Mouse (Mus musculus) layer of hippocampus, adult 2 months (tissue): ENCODE results near the gene Olfr360. TPM values are rescaled to one million over a fixed set of nuclear protein-coding genes. Genes with fewer than 3 reads are reported as not detected.
"Not testable (repeated sequence)": the region's sequence is repeated elsewhere in the genome, so short reads cannot be mapped to it uniquely, and the experiment has no call there.

Experiments
- DNase-seq, 2 experiments: peaks; one replicate each; pipeline ENCODE4 v3.0.0; 2022; ENCODE audit warnings: low spot score in 2 of 2
- H3K27ac ChIP-seq: fragments of 200-600 bp; 2 replicates; pipeline ENCODE4 v1.8.1; 2022
- H3K4me3 ChIP-seq: fragments of 200-600 bp; 2 replicates; pipeline ENCODE4 v1.8.1; 2022; ENCODE audit warnings: mild to moderate bottlenecking
- CTCF ChIP-seq: fragments of 200-600 bp; conservative IDR thresholded peaks from 2 replicates; pipeline ENCODE4 v1.8.1; 2022; ENCODE audit warnings: antibody characterized with exemption, mild to moderate bottlenecking, moderate library complexity
- long read RNA-seq, 2 experiments: library from polyadenylated mRNA; stranded (forward); transcript quantifications; one replicate each; pipeline ENCODE4 v2.0.0; 2021; ENCODE audit warnings: borderline mapping rate in 2 of 2
- total RNA-seq, 2 experiments: library from RNA; stranded (reverse); gene quantifications; 2 replicates each; pipeline ENCODE4 v1.2.3; 2021

Gene Olfr360
- not detected for total RNA-seq
- long read RNA-seq, experiment 1 = 0 reads
- long read RNA-seq, experiment 2 = 0 reads

GRCm38 (mm10) chr2:37065446-37065845 lies at the start of gene Olfr360:
Gene Olfr360, plus strand, starts transcription at chr2:37065746.
- no peak within 1 kb of the TSS for H3K4me3 ChIP-seq
- no peak within 1 kb of the TSS for H3K27ac ChIP-seq
- DNase-seq = no peak
- TF ChIP-seq CTCF = no peak

GRCm38 (mm10) chr2:37089190-37089589 lies 23.6 kb downstream of the Olfr360 start, which contains the start of gene Olfr361:
Gene Olfr361, minus strand, starts transcription at chr2:37089290.
- H3K27ac ChIP-seq, H3K4me3 ChIP-seq, DNase-seq: not testable (repeated sequence)

GRCm38 (mm10) chr2:37117810-37118209 lies 52.3 kb downstream of the Olfr360 start, which contains the start of gene Olfr362:
Gene Olfr362, minus strand, starts transcription at chr2:37117910.
- no peak for TF ChIP-seq CTCF
- Histone ChIP-seq H3K4me3 (no peak within 1 kb of the TSS), H3K27ac (no peak within 1 kb of the TSS)
- DNase-seq = no peak

Other genes with a start within 250 kb of the Olfr360 start
- gene Olfr3, start 248.7 kb upstream of the Olfr360 start, total RNA-seq = not detected
- gene Olfr350, start 219.4 kb upstream of the Olfr360 start, total RNA-seq = not detected
- gene Olfr351, start 203.1 kb upstream of the Olfr360 start, total RNA-seq = not detected
- not detected for gene Olfr352, start 197.3 kb upstream of the Olfr360 start, total RNA-seq
- not detected for gene Olfr353, start 172.8 kb upstream of the Olfr360 start, total RNA-seq
- not detected for gene Olfr354, start 160.1 kb upstream of the Olfr360 start, total RNA-seq
- not detected for gene Olfr355, start 136.8 kb upstream of the Olfr360 start, total RNA-seq
- not detected for gene Olfr356, start 128.6 kb upstream of the Olfr360 start, total RNA-seq
- gene Olfr357, start 71.9 kb upstream of the Olfr360 start, total RNA-seq = not detected
- gene Olfr358, start 56.4 kb upstream of the Olfr360 start, total RNA-seq = not detected
- not detected for gene Olfr361, start 23.5 kb downstream of the Olfr360 start, total RNA-seq
- not detected for gene Olfr362, start 52.2 kb downstream of the Olfr360 start, total RNA-seq
- gene Olfr364-ps1, start 73.6 kb downstream of the Olfr360 start, total RNA-seq = not detected
- gene Olfr365, start 122.5 kb downstream of the Olfr360 start, total RNA-seq = under 1 TPM in 1 of 2 experiments, not detected in 1; 0.08 TPM
- gene Olfr366, start 145.8 kb downstream of the Olfr360 start, total RNA-seq = not detected